ENCODE assay signal across 22 mouse cellular contexts in the genomic region with DNA sequence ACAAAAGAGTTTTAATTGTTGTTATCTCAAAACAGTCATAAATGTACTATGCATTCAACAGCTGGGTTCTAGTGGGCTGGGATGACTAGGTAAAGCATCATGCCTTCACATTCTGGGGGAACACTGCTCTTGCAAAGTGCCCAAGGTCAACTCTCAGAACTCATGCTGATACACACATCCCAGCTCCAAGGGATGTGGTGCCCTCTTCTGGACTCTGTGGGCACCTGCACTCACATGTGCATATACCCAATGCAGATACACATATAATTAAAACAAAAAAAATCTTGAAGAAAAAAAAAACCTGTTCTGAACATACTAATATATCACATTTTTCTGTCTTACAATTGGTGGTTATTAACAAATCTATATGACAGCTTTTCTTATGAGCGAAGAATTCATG.
A peak's percentile ranks its signal among the peaks of the same experiment; 100 is the strongest.
DNase-seq lines count a peak whose midpoint lies in the region; ATAC-seq and TF ChIP-seq lines count a peak whose summit lies in the region.
"Had no signal": no experiment of that assay in that cellular context is flagged by ENCODE, and none has a peak within 500 bp of the region (broad histone marks: within the 10 kb centered on the region; RNA-seq: fewer than 3 reads in every experiment).

No protein-coding gene starts in this region.

- no peak for DNase-seq in cerebellum, adult 2 months
- DNase-seq in cerebellum, adult 9-10 months = no peak
- DNase-seq in layer of hippocampus, adult 2 months (ENCODE audit: low spot score in 2 of 2) = no peak
- DNase-seq in layer of hippocampus, postnatal 25 days (ENCODE audit: extremely low spot score in 1 of 2, low spot score in 1 of 2) = no peak
- DNase-seq in R1 (ENCODE audit: low read depth, low spot score) = peak; percentile 69
- no peak for DNase-seq in frontal cortex, postnatal 10 days (ENCODE audit: low spot score in 2 of 2)
- DNase-seq: adrenal gland, postnatal 36 days; cerebellum, postnatal 14 days; heart, postnatal 10 days; kidney, adult 18-20 months; kidney, postnatal 14 days; right cerebral cortex, postnatal 14 days; spleen, adult 18-20 months; thymus, postnatal 14 days had no signal

- H3K4me2 ChIP-seq in heart, embryonic 12.5 days = no peak overlapping the region
- H3K4me2 ChIP-seq: heart, embryonic 11.5 days; midbrain, embryonic 12.5 days; neural tube, embryonic 12.5 days had no signal

- 98% methylated on average over 1 of the region's 1 CpGs for WGBS in cerebellum, adult 2 months
- WGBS in heart, embryonic 12.5 days = 93% methylated on average over 1 of the region's 1 CpGs

- peaks cover 4% of the 10 kb centered on the region; the same call in 1 of the 2 replicates for H3K9me3 ChIP-seq in E14TG2a.4 (ENCODE audit: low read length)
- H3K9me3 ChIP-seq in heart, embryonic 12.5 days (replicated peaks) = peaks cover 3% of the 10 kb centered on the region; the same call in 1 of the 2 replicates
- H3K9me3 ChIP-seq: hindbrain, embryonic 10.5 days; midbrain, embryonic 12.5 days; neural tube, embryonic 12.5 days had no signal

- TF ChIP-seq CTCF in cerebellum, adult 2 months (IDR thresholded peaks at IDR 0.05; ENCODE audit: borderline replicate concordance, insufficient read depth, low read depth, low read length) = 0 out of 2 replicates have a peak, but pooled peaks have one; percentile 14
- TF ChIP-seq CTCF in layer of hippocampus, adult 2 months (conservative IDR thresholded peaks at IDR 0.05) = peak; percentile 53
- TF ChIP-seq CTCF in E14TG2a.4 (conservative IDR thresholded peaks at IDR 0.05; ENCODE audit: low read length) = peak; percentile 58

- peaks cover 29% of the 10 kb centered on the region for H3K4me1 ChIP-seq in cerebellum, adult 2 months (ENCODE audit: control insufficient read depth, insufficient read depth, low read length)
- H3K4me1 ChIP-seq in E14TG2a.4 (replicated peaks; ENCODE audit: low read depth, low read length) = peaks cover 80% of the 10 kb centered on the region
- peaks cover 29% of the 10 kb centered on the region for H3K4me1 ChIP-seq in heart, embryonic 12.5 days (replicated peaks)
- H3K4me1 ChIP-seq: neural tube, embryonic 12.5 days had no signal

- ATAC-seq in heart, embryonic 12.5 days (ENCODE audit: insufficient number of reproducible peaks, low FRiP score) = no peak
- ATAC-seq: hindbrain, postnatal 0 days had no signal

- H3K27me3 ChIP-seq in cerebellum, adult 2 months (ENCODE audit: control insufficient read depth, insufficient read depth, low read length) = no peaks in the 10 kb centered on the region
- no peaks in the 10 kb centered on the region for H3K27me3 ChIP-seq in E14TG2a.4 (ENCODE audit: insufficient read depth, low read length)
- no peaks in the 10 kb centered on the region for H3K27me3 ChIP-seq in heart, embryonic 12.5 days (replicated peaks)
- H3K27me3 ChIP-seq: midbrain, embryonic 12.5 days; neural tube, embryonic 12.5 days had no signal

- no peak overlapping the region for H3K9ac ChIP-seq in heart, embryonic 12.5 days
- H3K9ac ChIP-seq: midbrain, embryonic 12.5 days; neural tube, embryonic 12.5 days had no signal

- H3K4me3 ChIP-seq in cerebellum, adult 2 months (replicated peaks; ENCODE audit: insufficient read depth, low read depth, low read length) = no peak overlapping the region
- no peak overlapping the region for H3K4me3 ChIP-seq in layer of hippocampus, adult 2 months
- H3K4me3 ChIP-seq in E14TG2a.4 (replicated peaks; ENCODE audit: low read length) = no peak overlapping the region
- H3K4me3 ChIP-seq in heart, embryonic 12.5 days = no peak overlapping the region
- H3K4me3 ChIP-seq: forebrain, embryonic 10.5 days; hindbrain, embryonic 10.5 days; midbrain, embryonic 12.5 days; neural tube, embryonic 12.5 days had no signal

- H3K27ac ChIP-seq in cerebellum, adult 2 months (ENCODE audit: insufficient read depth, low read length) = no peak overlapping the region
- no peak overlapping the region for H3K27ac ChIP-seq in layer of hippocampus, adult 2 months
- no peak overlapping the region for H3K27ac ChIP-seq in heart, embryonic 12.5 days (ENCODE audit: poor library complexity, severe bottlenecking)
- H3K27ac ChIP-seq: forebrain, embryonic 10.5 days; hindbrain, embryonic 10.5 days; hindbrain, postnatal 0 days; midbrain, embryonic 12.5 days; neural tube, embryonic 12.5 days had no signal

- no peak for TF ChIP-seq POLR2A in cerebellum, adult 2 months (IDR thresholded peaks at IDR 0.05; ENCODE audit: borderline replicate concordance, insufficient read depth, low read length)

- no peaks in the 10 kb centered on the region for H3K36me3 ChIP-seq in E14TG2a.4 (ENCODE audit: insufficient read depth, low read length)
- no peaks in the 10 kb centered on the region for H3K36me3 ChIP-seq in heart, embryonic 12.5 days
- H3K36me3 ChIP-seq: forebrain, embryonic 10.5 days; hindbrain, embryonic 10.5 days; midbrain, embryonic 12.5 days; neural tube, embryonic 12.5 days had no signal
